Mouse (Mus musculus) megakaryocyte, embryonic 14.5 days (primary cell): ENCODE data around the gene Agfg1.

ENCODE experiments used
- FLI1 ChIP-seq: IDR thresholded peaks from 2 replicates; pipeline ENCODE4 v1.6.1; 2012; ENCODE audit warnings: low read length, inconsistent platforms, mixed read lengths
- GATA1 ChIP-seq: IDR thresholded peaks from 3 replicates; pipeline ENCODE4 v1.6.1; 2012; ENCODE audit warnings: mixed read lengths, low read length, inconsistent platforms, borderline replicate concordance

DNA sequence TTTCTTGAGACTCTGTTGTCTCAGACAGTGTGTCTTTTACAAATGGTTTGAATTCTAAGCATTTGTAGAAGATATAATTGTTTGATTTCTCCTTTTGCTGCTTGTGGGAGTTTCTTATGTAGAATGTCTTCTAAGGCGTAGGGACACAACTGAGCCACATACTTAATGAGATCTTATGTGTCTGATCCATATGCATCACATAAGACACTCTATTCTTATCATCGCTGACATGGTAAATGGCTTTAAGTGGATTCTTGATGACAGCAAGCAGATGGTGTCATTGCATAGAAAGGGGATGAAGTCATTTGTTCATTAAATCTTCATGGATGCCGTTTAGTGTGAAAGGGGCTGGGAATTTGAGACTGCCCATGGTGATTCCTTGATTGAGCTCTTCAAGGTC, 66.6 kb downstream of the Agfg1 start:
- no peak for TF ChIP-seq GATA1
- TF ChIP-seq FLI1, result no peak
